Mouse (Mus musculus) bone marrow macrophage, adult 2 months (primary cell): ENCODE data around the gene Vstm2l.

Source experiments
- CTCF ChIP-seq: IDR thresholded peaks from 2 replicates; pipeline ENCODE4 v1.5.1; 2012; ENCODE audit warnings: low read depth, mild to moderate bottlenecking, low read length, moderate library complexity
- POLR2A ChIP-seq: IDR thresholded peaks from 2 replicates; pipeline ENCODE4 v1.6.1; 2012; ENCODE audit warnings: mild to moderate bottlenecking, low read depth, low read length, borderline replicate concordance

DNA sequence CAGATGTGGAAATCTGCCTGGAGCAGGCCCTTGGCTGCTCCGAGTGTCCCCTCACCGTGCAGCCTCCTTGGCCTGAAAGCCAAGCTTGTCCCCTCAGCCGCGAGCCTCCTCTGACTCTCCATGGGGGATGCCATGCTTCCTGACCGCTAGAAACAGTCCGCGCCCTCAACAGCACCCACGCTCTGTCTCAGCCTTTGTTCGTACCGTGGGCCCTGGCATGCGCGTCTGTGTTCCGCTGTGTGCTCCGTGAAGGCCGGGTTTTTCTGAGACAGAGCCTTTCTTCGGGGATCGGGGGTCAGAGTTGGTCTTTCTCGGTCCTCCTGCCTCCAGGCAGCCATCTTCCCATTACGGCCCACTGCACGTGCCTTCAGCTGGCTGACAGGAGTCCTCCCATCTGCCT, 12.9 kb downstream of the Vstm2l start:
- TF ChIP-seq POLR2A (no peak), CTCF (no peak)
